In genomic region chr8:126733307-126733706, GRCm38 (mm10) we compare ENCODE assay signal across 9 mouse cellular contexts.
DNase-seq lines count a peak whose midpoint lies in the region; ATAC-seq and TF ChIP-seq lines count a peak whose summit lies in the region.
"Had no signal": no experiment of that assay in that cellular context is flagged by ENCODE, and none has a peak within 500 bp of the region (broad histone marks: within the 10 kb centered on the region; RNA-seq: fewer than 3 reads in every experiment).

No protein-coding gene starts in this region.

- DNase-seq in cerebellum, postnatal 36 days: peak; percentile 35 to 39
- no peak for DNase-seq in cerebellum, adult 11 months
- no peak for DNase-seq in lung, postnatal 0 days (ENCODE audit: low spot score)
- DNase-seq in lung, postnatal 25 days (ENCODE audit: low spot score): no peak
- no peak for DNase-seq in stomach, postnatal 0 days (ENCODE audit: low spot score)
- no peak for DNase-seq in adrenal gland, adult 8-10 months

- no peaks in the 10 kb centered on the region for H3K27me3 ChIP-seq in lung, postnatal 0 days (replicated peaks; ENCODE audit: insufficient read depth, low read length)
- H3K27me3 ChIP-seq in limb, embryonic 13.5 days: no peaks in the 10 kb centered on the region
- no peaks in the 10 kb centered on the region for H3K27me3 ChIP-seq in stomach, postnatal 0 days (ENCODE audit: control insufficient read depth, insufficient read depth, low read length)

- H3K9me3 ChIP-seq in lung, postnatal 0 days (ENCODE audit: low read length): no peaks in the 10 kb centered on the region
- no peaks in the 10 kb centered on the region for H3K9me3 ChIP-seq in limb, embryonic 13.5 days
- H3K9me3 ChIP-seq in stomach, postnatal 0 days (ENCODE audit: control insufficient read depth, low read length): no peaks in the 10 kb centered on the region

- no peak for TF ChIP-seq CTCF in lung, postnatal 0 days (IDR thresholded peaks at IDR 0.05)
- no peak for TF ChIP-seq CTCF in stomach, postnatal 0 days (IDR thresholded peaks at IDR 0.05; ENCODE audit: low read depth)

- peak overlapping the region; percentile 98; the same call in 1 of the 2 replicates for H3K27ac ChIP-seq in lung, postnatal 0 days (ENCODE audit: low read length)
- peak overlapping the region; percentile 49 for H3K27ac ChIP-seq in limb, embryonic 13.5 days
- peak overlapping the region; percentile 96; the same call in 1 of the 2 replicates for H3K27ac ChIP-seq in stomach, postnatal 0 days (replicated peaks)

- no peaks in the 10 kb centered on the region for H3K36me3 ChIP-seq in lung, postnatal 0 days (ENCODE audit: insufficient read depth, low read length)
- H3K36me3 ChIP-seq in limb, embryonic 13.5 days: no peaks in the 10 kb centered on the region
- H3K36me3 ChIP-seq in stomach, postnatal 0 days (ENCODE audit: control insufficient read depth, insufficient read depth, low read length): no peaks in the 10 kb centered on the region

- H3K4me1 ChIP-seq in lung, postnatal 0 days (ENCODE audit: insufficient read depth, low read depth, low read length): peaks cover 28% of the 10 kb centered on the region
- peaks cover 68% of the 10 kb centered on the region for H3K4me1 ChIP-seq in limb, embryonic 13.5 days
- peaks cover 15% of the 10 kb centered on the region for H3K4me1 ChIP-seq in stomach, postnatal 0 days (replicated peaks; ENCODE audit: control insufficient read depth, insufficient read depth)

- no peak overlapping the region for H3K4me2 ChIP-seq in lung, postnatal 0 days (replicated peaks; ENCODE audit: low read depth, low read length)
- H3K4me2 ChIP-seq in limb, embryonic 13.5 days (replicated peaks): no peak overlapping the region
- no peak overlapping the region for H3K4me2 ChIP-seq in stomach, postnatal 0 days (replicated peaks; ENCODE audit: low read depth)

- WGBS in lung, postnatal 0 days: 77% methylated on average over 7 of the region's 7 CpGs
- 36% methylated on average over 7 of the region's 7 CpGs for WGBS in limb, embryonic 13.5 days
- WGBS in stomach, postnatal 0 days: 60% methylated on average over 7 of the region's 7 CpGs

- no peak for ATAC-seq in lung, postnatal 0 days
- ATAC-seq in limb, embryonic 13.5 days (ENCODE audit: low FRiP score, low read depth): no peak
- no peak for ATAC-seq in stomach, postnatal 0 days (ENCODE audit: low FRiP score, low TSS enrichment)
- ATAC-seq in erythroblast, adult 5-6 weeks (replicated peaks; ENCODE audit: low FRiP score, poor library complexity, severe bottlenecking): no peak

- no peak overlapping the region for H3K4me3 ChIP-seq in lung, postnatal 0 days (ENCODE audit: low read depth, low read length)
- H3K4me3 ChIP-seq in limb, embryonic 13.5 days: no peak overlapping the region
- no peak overlapping the region for H3K4me3 ChIP-seq in stomach, postnatal 0 days (ENCODE audit: low read depth, low read length)
- H3K4me3 ChIP-seq: megakaryocyte, embryonic 14.5 days had no signal

- no peak overlapping the region for H3K9ac ChIP-seq in lung, postnatal 0 days (replicated peaks; ENCODE audit: low read depth)
- no peak overlapping the region for H3K9ac ChIP-seq in limb, embryonic 13.5 days
- no peak overlapping the region for H3K9ac ChIP-seq in stomach, postnatal 0 days (ENCODE audit: low read length)

- no peak for TF ChIP-seq EP300 in lung, postnatal 0 days (IDR thresholded peaks at IDR 0.05)
- no peak for TF ChIP-seq EP300 in stomach, postnatal 0 days (optimal IDR thresholded peaks at IDR 0.05)

Comparison
In these comparisons a context has a peak if more than half of its experiments do, and no peak if none do; other contexts are left out.
1. DNase-seq: peak in cerebellum, postnatal 36 days (2 of 2); none in cerebellum, adult 11 months (single experiment), lung, postnatal 0 days (single experiment), lung, postnatal 25 days (single experiment), stomach, postnatal 0 days (single experiment) and adrenal gland, adult 8-10 months (single experiment).
2. Peak in every context shown above with its lines, with median percentiles within 50 percentile points of each other: H3K27ac ChIP-seq.